Mouse (Mus musculus) midbrain, embryonic 13.5 days (tissue): ENCODE data around the gene Ncaph. TPM values are rescaled to one million over a fixed set of nuclear protein-coding genes. Genes with fewer than 3 reads are reported as not detected.

Source experiments
- polyA plus RNA-seq: library from polyadenylated mRNA; unstranded; fragments of >200 nt; fragmentation: Nextera tagmentation; extraction: Ambion mirVana; gene quantifications from 2 replicates; pipeline ENCODE4 v1.2.1, GENCODE M21; 2015

Gene Ncaph
- polyA plus RNA-seq, 1 experiment from 2014 or later: 35.5 TPM

Other genes starting within 250 kb of the Ncaph start
- 34.3 and 34.6 TPM in 2 replicates for gene Sppl2a, start 200.7 kb downstream of the Ncaph start, polyA plus RNA-seq
- 11.8 and 13.0 TPM in 2 replicates for gene Ap4e1, start 125.2 kb downstream of the Ncaph start, polyA plus RNA-seq
- gene Blvra, start 63.3 kb downstream of the Ncaph start, polyA plus RNA-seq: 22.8 TPM in 2 replicates
- gene Itpripl1, start 9.5 kb upstream of the Ncaph start, polyA plus RNA-seq: 8.7 TPM in 2 replicates
- 1.7 and 1.8 TPM in 2 replicates for gene 1810024B03Rik, start 74.3 kb upstream of the Ncaph start, polyA plus RNA-seq
- gene Snrnp200, start 74.4 kb upstream of the Ncaph start, polyA plus RNA-seq: 62.3 and 62.7 TPM in 2 replicates
- 64.0 and 68.4 TPM in 2 replicates for gene Ciao1, start 113.9 kb upstream of the Ncaph start, polyA plus RNA-seq
- 43.9 and 44.6 TPM in 2 replicates for gene Tmem127, start 114.0 kb upstream of the Ncaph start, polyA plus RNA-seq
- gene Stard7, start 136.3 kb upstream of the Ncaph start, polyA plus RNA-seq: 77.9 and 83.5 TPM in 2 replicates
- gene Dusp2, start 202.2 kb upstream of the Ncaph start, polyA plus RNA-seq: 4.3 and 4.4 TPM in 2 replicates
- not detected in 2 replicates for gene Astl, start 204.7 kb upstream of the Ncaph start, polyA plus RNA-seq
- 0.12 and 0.15 TPM in 2 replicates for gene Adra2b, start 229.3 kb upstream of the Ncaph start, polyA plus RNA-seq